Mouse (Mus musculus) CD8-positive naive resting alpha-beta T cell, adult 2 months (primary cell): ENCODE measurements around the gene Med20.
"Not testable (repeated sequence)": the region's sequence is repeated elsewhere in the genome, so short reads cannot be mapped to it uniquely, and the experiment has no call there.

Source experiments
- DNase-seq, 2 experiments: peaks; one replicate each; pipeline ENCODE4 v3.0.0; 2022; ENCODE audit warnings: low read depth in 2 of 2, low spot score in 2 of 2

The Med20 gene

DNA sequence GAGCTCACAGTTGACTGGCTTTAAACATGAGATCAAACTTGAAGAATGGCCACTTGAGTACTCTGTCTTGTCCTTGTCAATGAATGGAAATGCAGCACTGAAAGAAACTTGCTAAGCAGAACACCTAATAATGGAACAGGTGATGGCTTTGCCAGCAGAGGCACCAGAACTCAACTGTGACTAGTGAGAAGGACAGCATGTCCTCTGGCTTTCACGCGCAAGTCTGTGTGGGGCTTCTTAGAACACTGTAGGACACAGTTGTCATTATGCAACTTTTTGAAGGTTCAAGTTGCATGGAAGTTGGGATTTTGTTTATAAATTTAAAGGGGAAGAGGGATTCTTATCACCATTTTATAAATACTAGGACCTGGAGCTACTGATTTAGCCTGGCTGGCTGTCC lies 13.7 kb downstream of the Med20 start:
- DNase-seq = no peak

DNA sequence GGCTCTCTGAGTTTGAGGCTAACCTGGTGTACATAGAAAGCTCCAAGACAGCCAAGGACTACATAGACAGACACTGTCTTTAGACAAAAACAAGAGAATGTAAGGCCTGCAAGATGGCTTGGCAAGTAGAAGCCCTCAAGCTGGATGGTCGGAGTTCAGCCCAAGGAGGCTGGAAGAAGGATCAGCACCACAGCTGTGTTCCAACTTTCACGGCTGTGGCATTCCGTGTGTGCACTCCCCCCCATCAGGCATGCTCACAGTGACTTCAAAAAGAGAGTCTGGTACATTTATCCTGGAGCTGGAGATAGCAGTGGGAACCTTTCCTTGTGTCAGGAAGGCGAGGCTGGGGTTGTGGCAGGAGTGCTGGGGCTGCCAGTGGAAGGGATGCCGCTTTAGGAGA lies 14.6 kb downstream of the Med20 start:
- no peak for DNase-seq

DNA sequence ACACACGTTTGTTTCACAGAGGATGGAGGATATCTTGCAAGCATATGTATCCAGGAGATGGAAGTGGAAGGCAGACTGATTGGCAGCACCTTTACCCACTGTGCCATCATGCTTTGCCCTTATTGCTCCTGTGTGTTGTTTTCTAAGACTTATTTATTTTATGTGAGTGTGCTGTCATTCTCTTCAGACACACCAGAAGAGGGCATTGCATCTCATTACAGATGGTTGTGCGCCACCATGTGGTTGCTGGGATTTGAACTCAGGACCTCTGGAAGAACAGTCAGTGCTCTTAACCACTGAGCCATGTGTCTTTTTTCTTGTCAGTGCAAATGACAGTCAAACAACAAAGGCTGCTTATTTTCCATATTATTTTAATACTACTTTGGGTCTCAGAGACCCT lies 16.4 kb downstream of the Med20 start:
- DNase-seq = no peak

DNA sequence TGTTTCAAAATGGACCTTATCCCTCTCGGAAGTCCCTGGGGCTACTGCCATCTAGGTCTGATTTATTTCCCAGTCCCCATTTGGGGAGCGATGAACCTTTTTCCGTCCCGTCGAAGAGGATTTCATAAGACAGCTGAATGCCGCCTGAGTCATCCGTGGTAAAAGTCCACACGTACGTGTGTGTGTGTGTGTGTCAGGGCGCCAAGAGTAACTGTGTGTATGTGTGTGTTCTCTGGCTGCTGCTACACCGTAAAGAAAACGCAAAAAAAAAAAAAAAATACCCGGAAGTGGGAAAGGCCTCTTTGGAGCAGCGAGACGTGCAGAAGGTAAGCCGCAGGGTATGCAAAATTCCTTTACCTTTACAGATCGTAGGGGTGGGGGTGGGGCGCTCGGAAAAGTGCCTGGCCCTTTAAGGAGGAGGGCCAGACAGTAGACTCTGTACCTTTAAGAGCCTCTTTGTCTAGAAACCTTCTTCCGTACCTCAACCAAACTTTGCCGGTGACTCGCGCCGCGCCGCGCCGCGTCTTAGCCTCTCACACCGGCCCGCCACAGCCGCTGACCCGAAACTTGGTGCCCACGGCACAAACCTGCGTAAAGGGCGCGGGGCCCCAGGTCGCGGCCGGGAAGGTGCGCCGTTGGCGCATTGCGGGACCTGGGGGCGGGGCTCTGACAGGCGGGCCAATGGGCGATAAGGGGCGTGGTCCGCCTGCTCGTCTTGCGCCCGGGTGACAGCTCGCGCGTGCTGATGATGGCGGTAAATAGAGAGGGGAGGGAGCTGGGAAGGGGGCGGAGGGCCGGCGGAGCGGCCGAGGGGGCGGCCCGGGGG lies 17.7 kb downstream of the Med20 start:
- peak; percentile 88 to 93 for DNase-seq

DNA sequence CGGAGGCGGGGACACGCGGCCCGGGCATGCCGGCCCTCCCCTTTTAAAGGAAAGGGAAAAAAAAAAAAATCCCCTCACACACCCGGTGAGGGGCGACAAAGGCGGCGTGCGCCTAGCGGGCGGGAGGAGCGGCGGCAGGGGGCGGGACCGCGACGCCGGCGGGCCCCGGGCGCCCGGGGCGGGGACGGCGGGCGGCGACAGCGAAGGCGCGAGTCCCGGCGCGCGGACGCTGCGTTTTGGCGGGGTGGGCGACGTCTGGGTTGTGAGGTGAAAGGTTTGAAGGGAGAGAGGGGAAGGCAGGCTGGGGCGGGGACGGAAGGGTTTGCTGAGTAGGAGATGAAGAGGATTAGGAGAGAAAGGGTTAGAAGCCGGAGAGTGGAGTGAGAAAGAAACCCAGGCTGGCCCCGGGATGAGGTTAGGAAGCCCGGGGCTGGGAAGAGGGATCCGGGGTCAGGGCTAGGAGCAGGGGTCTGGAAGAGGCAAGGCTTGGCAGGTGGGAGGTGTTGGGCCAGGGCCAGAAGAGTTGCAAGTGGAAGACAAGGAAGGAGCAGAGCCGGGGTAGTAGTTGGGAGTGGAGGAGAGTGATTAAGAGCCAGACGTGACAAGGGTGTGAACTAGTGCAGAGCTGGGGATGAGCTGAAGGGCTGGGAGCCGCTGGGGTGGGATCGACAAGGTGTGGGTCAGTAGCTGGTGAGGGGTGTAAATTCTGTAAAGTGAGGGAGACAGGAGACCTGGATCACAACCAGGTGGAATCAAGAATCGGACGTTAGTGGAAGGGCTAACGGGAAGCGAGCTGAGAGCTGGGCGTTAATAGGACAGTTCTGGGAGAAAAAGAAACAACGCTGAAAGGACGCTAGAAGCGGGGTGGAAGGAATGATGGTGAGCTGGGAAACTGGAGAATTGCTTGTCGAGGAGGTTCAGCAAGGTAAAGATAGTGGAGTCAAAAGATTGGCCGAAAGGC lies 18.6 kb downstream of the Med20 start:
- DNase-seq = no peak

DNA sequence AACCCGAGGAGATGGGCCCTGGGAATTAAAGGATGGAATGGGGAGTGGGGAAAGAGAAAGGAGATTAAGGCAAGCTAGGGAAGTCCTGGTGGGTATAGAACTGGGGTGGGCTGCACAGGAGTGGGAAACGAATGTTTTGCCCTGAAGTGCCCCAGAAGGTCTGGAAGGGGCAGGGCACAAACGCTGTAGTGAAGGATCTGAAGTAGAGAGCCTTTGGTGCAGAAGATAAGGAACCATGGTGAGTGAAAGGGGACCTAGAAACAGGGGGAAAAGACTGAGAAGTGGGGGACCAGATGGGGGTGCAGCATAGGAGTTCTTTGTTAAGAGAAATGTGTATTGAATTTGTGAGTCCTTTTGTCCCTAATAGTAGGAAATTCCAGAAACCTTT lies 19.3 kb downstream of the Med20 start, which contains the start of gene Usp49:
Usp49 (plus strand) TSS at position 13 of the 388 bp plus-strand sequence.
- DNase-seq = no peak

DNA sequence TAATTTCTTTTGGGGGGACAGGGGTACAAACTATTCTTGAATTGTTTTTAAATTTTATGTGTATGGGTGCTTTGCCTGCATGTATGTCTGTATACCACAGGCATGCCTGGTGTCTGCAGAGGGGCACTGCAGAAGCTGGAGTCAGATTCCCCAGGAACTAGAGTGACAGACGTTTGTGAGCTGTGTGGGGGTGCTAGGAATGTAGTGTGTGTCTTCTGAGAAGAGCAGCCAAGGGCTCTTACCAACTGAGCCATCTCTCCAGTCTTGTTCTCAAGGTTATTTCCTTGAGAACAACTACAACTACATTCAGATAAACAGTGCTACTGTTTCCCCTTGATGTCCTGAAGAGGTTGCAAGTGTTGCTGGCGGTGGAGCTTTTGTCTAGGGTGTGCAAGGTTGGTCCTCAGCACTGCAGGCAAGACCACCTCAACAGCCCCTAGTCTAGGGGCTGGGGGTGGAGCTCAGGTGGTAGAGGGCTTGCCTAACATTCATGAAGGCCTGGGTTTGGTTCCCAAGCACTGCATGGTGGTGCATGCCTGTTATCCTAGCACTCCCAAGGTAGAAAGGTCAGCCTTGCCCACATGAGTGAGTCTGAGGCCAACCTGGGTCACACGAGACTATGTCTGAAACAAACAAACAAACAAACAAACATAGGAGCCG lies 20.9 kb downstream of the Med20 start:
- no peak for DNase-seq

DNA sequence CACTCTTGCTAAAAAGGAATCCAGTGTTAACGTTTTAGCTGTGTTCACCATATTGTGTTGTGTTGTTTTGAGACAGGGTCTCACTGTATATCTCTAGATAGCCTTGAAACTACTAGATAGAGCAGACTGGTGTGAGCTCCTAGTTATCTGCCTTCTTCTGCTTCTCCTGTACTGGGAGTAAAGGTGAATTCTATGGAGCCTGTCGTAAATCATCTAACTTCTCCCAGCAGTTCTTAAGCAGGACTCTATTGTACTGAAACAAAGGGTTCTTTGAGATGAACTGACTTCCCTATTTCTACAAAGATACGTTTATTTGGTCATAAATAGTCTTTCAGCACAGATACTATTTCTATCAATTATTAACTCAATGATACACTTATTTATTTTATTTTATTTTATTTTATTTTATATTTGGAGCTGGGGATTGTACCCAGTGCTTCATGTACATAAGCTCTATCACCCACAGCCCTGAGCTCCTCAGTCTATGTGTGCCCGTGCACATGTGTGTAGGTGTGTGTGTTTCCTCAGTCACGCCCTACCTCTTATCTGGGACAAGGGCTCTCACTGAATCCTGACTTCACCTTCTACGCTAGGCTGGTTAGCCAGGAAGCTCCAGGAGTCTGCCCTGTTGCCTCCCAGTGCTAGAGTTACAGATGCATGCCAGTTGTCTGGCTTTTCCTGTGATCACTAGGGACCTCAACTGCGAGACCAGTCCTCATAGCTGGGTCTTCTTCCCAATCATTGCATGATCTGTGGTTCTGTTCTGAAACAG lies 22.8 kb downstream of the Med20 start:
- no peak for DNase-seq

DNA sequence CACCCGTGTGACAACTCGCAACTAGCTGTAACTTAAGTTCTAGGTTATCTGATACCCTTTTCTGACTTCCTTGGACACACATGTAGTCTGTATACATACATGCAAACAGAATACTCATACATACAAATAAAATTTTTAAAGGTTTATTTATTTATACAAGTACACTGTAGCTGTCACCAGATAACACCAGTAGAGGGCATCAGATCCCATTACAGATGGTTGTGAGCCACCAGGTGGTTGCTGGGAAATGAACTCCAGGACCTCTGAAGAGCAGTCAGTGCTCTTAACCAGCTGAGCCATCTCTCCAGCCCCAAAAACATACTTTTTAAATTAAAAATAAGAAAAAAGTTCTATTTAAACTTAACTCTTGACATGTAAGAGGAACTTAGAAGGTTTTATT lies 31.6 kb downstream of the Med20 start:
- DNase-seq = no peak

DNA sequence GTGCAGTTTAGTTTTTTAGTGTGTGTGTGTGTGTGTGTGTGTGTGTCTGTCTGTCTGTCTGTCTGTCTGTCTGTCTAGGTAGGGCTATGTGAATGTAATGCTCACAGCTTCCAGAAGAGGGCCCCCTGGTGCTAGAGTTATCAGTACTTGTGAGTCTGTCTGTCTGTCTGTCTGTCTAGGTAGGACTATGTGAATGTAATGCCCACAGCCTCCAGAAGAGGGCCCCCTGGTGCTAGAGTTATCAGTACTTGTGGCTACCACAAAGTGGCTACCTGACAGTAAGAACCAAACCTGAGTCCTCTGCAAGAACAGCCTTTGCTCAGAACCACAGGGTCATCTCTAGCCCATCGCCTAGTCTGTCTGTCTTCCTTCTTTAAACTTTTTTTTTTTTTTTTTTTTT lies 35.3 kb downstream of the Med20 start:
- peak; percentile 35 to 58 for DNase-seq

DNA sequence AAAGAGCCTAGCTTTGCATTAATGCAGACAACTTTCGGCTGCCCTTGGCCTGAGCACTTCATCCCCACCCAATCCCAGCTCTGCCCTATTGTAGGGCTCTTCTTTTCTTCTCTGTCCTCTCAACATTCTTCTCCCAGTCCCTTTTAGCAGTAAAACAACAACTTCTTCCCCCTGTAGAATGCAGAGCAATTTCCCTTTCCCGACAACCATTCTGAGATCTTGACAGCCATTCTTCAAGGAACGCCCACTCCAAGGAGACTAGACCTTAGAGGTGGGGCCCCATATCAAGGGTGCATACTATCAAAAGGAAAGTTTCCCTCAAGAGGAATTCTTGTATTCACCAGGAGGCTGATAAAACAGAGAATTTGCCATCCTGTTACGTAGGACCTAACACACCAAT lies 37.6 kb downstream of the Med20 start:
- DNase-seq = no peak

DNA sequence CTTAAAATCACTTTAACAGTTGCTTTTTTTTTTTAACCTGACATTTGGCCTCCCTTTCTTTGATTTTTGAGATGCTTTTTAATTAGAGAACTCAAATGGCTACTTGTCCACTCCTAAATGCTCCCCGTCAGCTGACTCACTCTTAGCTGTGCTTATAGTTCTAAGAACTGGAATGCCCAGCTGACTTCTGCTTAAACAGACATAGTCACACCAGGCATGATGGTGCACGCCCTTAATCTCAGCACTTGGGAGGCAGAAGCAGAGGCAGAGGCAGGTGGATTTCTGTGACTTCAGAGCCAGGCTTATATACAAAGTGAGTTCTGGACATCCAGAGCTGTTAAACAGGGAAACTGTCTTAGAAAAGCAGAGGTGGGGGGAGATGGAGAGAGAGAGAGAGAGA lies 40.6 kb downstream of the Med20 start:
- no peak for DNase-seq

DNA sequence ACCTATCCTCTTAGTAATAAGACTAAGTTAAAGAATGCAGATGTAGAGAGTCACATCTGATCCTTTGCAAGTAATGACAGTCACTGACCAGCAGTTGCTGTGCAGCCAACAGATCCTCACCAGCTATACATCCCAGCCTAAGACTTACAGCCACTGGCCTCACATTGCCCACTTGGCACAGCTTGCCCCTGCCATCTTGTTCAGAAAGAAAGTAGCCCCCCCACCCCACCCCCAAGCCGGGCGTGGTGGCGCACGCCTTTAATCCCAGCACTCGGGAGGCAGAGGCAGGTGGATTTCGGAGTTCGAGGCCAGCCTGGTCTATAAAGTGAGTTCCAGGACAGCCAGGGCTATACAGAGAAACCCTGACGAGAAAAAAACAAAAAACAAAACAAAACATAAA lies 43.0 kb downstream of the Med20 start:
- DNase-seq = not testable (repeated sequence)

DNA sequence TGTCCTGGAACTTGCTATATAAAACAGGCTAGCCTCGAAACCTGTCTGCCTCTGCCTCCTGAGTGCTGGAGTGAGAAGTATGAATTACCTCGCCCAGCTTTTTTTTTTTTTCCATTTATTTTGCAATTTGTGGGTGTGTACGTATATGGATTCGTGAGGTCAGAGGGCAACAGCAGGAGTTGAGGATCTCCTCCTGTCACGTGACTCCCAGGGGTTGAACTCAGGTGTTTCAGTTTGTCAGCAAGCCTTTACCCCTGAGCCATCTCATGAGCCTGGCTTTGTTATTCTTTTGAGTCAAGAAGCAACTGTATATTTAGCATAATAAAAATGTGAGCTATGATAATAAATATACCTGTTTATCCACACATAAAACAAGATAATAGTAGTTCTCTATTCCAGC lies 44.3 kb downstream of the Med20 start:
- DNase-seq = no peak

DNA sequence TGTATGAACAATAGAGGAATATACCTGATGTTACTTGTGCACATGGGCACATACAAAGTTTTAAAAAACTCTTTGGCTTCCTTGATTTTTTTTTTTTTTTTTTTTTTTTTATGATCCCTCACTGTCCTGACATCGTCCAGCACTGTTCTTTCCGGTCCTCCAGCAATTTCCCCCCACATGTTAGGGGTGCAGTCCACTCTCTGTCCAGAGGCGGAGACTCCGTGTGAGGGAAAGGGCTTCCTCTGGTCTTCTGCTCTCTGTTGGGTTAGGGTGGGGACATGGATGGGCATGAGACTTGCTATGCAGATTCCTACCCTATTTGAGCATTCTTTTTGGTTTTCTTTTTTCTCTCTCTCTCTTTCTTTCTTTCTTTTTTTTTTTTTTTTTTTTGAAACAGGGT lies 46.5 kb downstream of the Med20 start:
- DNase-seq = no peak

DNA sequence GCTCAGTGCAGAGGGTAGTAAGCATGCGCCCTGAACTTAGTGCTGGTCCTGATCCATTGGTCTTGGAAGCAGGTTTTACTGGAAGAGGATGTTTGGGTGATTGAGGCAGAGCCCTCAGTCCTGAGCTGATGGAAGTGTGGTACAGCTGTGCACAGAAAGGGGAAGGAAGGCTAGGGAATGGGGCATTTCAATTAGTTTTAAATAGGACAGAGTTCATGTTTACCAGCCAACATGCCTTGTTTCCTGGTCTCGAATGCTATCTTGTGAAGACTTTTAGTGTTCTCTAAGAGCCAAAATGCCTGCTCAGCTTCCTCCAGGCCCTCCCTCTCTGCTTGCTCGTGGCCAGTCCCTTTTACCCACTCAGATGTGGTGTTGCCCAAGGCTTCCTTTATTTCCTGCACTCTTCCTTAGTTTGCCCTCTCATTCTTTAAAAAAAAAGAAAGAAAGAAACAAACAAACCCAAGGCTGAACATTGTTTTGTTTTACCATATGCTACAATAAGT lies 47.4 kb downstream of the Med20 start:
- DNase-seq = no peak

DNA sequence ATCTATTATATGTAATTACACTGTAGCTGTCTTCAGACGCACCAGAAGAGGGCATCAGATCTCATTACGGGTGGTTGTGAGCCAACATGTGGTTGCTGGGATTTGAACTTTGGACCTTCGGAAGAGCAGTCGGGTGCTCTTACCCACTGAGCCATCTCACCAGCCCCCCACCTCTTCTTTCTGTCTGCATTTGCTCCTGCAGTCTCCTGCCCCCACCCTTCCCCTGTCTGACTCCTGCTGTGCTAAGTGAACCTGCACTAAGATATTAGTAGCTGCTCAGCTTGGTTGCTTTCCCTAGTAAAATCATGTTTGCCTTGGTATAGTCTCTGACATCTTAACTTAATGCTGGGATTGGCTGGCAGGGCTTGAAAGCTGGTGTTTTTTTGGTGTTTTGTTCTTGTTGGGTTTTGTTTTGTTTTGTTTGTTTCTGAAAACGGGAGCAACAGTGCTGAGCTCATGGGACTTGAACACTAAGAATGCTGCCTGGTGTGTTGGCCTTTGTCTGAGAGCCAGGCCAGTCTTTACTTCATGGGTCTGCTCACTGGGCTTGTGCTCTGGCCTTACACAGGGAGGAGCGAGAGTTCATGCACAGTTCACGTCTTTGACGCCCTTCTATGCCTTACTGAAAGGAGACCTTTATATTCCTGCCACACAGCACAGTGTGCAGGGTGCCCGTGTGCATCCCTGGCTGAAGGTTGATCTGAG lies 51.8 kb downstream of the Med20 start:
- no peak for DNase-seq

DNA sequence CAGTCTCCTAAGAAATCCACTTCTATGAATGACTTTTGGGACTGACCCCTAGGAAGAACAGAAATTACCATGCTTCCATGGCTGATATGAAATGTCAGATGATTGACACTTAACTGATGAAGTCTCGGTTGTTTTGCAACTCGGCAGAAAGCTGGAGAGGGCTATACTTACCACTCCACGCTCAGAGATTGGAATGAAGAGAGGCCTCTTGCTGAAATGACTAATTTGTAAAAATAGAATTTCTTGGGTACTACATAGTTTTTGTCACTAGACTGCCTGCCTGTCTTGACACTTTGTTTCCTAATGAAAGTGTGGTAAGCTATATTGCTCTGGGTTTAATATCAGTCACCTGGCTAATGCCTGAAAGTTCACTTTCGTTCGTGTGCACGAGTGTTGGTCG lies 53.1 kb downstream of the Med20 start:
- no peak for DNase-seq

DNA sequence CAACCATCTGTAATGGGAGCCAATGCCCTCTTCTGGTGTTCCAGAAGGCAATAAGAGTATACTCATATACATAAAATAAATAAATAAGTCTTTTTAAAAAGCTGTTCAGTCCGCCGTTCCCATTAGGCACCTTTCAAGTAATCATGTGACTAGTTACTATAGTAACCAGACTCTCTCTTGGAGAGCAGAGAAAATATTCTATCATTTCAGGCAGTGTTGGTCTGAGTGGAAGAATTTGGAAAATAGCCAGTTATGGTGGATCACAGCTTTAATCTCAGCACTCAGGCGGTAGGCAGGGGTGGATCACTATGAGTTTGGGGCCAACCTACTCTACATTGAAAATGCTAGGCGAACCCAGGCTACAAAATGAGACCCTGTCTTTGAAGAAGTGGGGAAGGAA lies 57.8 kb downstream of the Med20 start:
- no peak for DNase-seq

DNA sequence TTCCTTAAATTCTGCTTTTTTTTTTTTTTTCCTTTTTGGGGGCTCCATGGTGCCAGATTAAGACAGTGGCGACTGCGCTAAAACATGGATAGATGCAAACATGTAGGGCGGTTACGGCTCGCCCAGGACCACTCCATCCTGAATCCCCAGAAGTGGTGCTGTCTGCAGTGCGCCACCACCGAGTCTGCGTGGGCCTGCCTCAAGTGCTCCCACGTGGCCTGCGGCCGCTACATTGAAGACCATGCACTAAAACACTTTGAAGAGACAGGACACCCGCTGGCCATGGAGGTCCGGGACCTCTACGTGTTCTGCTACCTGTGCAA lies 60.6 kb downstream of the Med20 start:
- DNase-seq = no peak
